Mouse (Mus musculus) sigmoid colon, adult 10 weeks (tissue): ENCODE measurements around the gene Sec23ip. TPM values are rescaled to one million over a fixed set of nuclear protein-coding genes. Genes with fewer than 3 reads are reported as not detected.

ENCODE experiments used
- polyA plus RNA-seq: library from polyadenylated mRNA; stranded (reverse); fragments of 350-450 nt; fragmentation: Illumina TruSeq; extraction: RNeasy Lipid Tissue Mini Kit (QIAGEN cat#74804); gene quantifications from one replicate; pipeline ENCODE4 v1.2.3, GENCODE M21; 2014; ENCODE audit warnings: low read depth, low replicate concordance

Gene Sec23ip
- 36.7 TPM for polyA plus RNA-seq

DNA sequence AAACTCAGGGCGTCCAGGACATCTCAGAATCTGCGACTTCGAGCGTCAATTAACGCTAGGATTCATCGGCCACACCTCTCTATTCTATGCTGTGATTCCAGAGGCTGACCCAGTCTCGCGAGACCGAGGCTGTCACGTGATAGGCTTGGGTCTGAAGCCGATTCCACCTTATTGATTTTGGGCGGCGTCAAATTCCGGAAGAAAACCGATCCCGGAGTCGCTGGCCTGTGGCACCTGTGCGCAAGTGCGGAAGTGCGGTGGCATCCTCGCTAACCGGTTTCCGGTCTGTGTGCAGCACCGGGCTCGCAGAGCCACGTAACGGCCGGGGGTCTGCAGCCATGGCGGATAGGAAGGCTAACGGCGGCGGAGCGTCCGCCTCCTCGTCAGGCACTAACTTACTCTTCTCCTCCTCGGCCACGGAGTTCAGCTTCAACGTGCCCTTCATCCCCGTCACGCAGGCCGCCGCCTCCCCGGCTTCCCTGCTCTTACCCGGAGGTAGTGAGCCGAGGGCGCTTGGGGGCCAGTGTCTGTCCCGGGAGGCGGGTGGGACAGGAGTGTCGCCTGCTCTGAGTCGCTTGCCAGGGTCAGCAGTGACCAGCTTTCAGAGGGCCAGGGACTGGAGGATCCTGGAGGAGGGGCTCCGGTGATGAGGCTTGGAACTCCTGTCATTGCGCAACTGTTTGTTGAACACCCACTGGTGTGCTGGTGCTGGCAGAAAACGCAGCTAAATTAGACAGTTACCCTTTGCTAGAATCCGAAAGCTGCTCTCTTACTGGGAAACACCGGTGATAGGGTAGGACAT lies at the start of gene Sec23ip:
Gene Sec23ip (plus strand): TSS at position 260 of the 802 bp plus-strand sequence.

DNA sequence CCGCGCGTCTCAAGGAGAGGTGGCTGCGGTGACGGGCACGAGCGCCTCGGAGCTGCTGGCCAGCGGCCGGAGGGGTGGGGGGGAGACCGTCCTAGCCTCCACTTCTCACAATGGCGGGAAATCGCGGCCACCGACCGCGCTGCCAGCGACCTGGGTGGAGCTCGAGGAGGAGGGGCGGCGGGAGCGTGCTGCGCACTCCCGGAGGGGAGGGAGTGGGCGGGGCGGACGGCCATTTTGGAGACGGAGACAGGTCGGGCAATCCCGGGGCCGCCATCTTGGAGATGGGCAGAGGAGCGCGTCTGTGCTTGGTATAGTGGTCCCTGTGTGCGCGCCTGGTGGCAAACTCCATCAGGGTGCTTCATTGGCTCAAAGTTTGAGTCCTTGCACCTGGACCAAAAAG lies 4.4 kb upstream of the Sec23ip start, which contains the start of gene Mcmbp:
Gene Mcmbp (minus strand): TSS at position 162 of the 400 bp plus-strand sequence.

Other genes starting within 250 kb of the Sec23ip start
- 16.7 TPM for gene Bag3, start 221.3 kb upstream of the Sec23ip start, polyA plus RNA-seq
- 28.9 TPM for gene Inpp5f, start 133.6 kb upstream of the Sec23ip start, polyA plus RNA-seq
- gene Mcmbp, start 4.4 kb upstream of the Sec23ip start, polyA plus RNA-seq, result 47.9 TPM